Mouse (Mus musculus): ENCODE data around the gene Cdiptos. TPM values are rescaled to one million over a fixed set of nuclear protein-coding genes. Genes with fewer than 3 reads are reported as not detected.

Gene Cdiptos
- polyA plus RNA-seq, 1 experiment from 2014 or later, result 1.2 TPM

DNA sequence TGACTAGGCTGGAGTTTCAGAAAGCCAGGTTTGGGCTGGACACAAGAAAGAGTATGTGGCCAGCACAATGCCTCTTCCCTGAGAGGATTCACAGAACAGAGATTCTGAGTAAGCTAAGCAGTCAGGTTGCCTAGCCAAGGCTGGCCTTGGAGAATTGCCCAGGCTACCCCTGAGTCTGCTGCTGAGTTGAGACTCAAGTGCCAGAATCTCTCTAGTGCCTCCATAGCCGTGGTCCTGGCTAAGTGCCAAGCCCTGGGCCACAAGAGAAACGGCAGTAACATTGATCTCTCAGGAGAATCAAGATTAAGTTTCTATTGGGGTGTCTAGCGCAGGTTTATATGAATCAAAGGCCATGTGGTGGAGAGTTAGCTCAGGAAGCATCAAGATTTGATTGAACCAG is 10.3 kb downstream of the Cdiptos start:
- Histone ChIP-seq H3K36me3 (ENCODE audit: control insufficient read depth, insufficient read depth) (no peaks in the 10 kb centered on the region), H3K4me2 (ENCODE audit: low read depth, low read length) (no peak overlapping the region), H3K27ac (ENCODE audit: low read length) (no peak overlapping the region), H3K4me3 (ENCODE audit: low read length) (no peak overlapping the region), H3K4me1 (ENCODE audit: control insufficient read depth, insufficient read depth, low read length) (no peaks in the 10 kb centered on the region), H3K9ac (ENCODE audit: low read length) (no peak overlapping the region), H3K27me3 (ENCODE audit: control insufficient read depth, insufficient read depth, low read length) (peaks cover 12% of the 10 kb centered on the region), H3K9me3 (replicated peaks; ENCODE audit: control insufficient read depth, low read length) (no peaks in the 10 kb centered on the region)
- no peak for ATAC-seq (replicated peaks; ENCODE audit: extremely low read depth, insufficient read depth, low FRiP score)
- WGBS, result 40% methylated on average over 3 of the region's 3 CpGs

GRCm38 (mm10) chr7:126963548-126964286 is 12.2 kb downstream of the Cdiptos start:
- Histone ChIP-seq H3K4me3 (ENCODE audit: low read length) (no peak overlapping the region), H3K36me3 (ENCODE audit: control insufficient read depth, insufficient read depth) (no peaks in the 10 kb centered on the region), H3K4me2 (ENCODE audit: low read depth, low read length) (no peak overlapping the region), H3K9me3 (replicated peaks; ENCODE audit: control insufficient read depth, low read length) (no peaks in the 10 kb centered on the region), H3K9ac (ENCODE audit: low read length) (no peak overlapping the region), H3K27me3 (ENCODE audit: control insufficient read depth, insufficient read depth, low read length) (peaks cover 12% of the 10 kb centered on the region), H3K27ac (ENCODE audit: low read length) (no peak overlapping the region), H3K4me1 (ENCODE audit: control insufficient read depth, insufficient read depth, low read length) (no peaks in the 10 kb centered on the region)
- 32% methylated on average over 19 of the region's 19 CpGs for WGBS
- no peak for ATAC-seq (replicated peaks; ENCODE audit: extremely low read depth, insufficient read depth, low FRiP score)

- Histone ChIP-seq H3K27me3 (ENCODE audit: control insufficient read depth, insufficient read depth, low read length) (peaks cover 12% of the 10 kb centered on the region), H3K4me2 (ENCODE audit: low read depth, low read length) (no peak overlapping the region), H3K9me3 (replicated peaks; ENCODE audit: control insufficient read depth, low read length) (no peaks in the 10 kb centered on the region), H3K4me3 (ENCODE audit: low read length) (no peak overlapping the region), H3K4me1 (ENCODE audit: control insufficient read depth, insufficient read depth, low read length) (no peaks in the 10 kb centered on the region), H3K36me3 (ENCODE audit: control insufficient read depth, insufficient read depth) (no peaks in the 10 kb centered on the region), H3K27ac (ENCODE audit: low read length) (no peak overlapping the region), H3K9ac (ENCODE audit: low read length) (no peak overlapping the region)
- WGBS, result 89% methylated on average over 4 of the region's 4 CpGs
- no peak for ATAC-seq (replicated peaks; ENCODE audit: extremely low read depth, insufficient read depth, low FRiP score)
Observed at GRCm38 (mm10) chr7:126961965-126962364, 13.9 kb downstream of the Cdiptos start.

DNA sequence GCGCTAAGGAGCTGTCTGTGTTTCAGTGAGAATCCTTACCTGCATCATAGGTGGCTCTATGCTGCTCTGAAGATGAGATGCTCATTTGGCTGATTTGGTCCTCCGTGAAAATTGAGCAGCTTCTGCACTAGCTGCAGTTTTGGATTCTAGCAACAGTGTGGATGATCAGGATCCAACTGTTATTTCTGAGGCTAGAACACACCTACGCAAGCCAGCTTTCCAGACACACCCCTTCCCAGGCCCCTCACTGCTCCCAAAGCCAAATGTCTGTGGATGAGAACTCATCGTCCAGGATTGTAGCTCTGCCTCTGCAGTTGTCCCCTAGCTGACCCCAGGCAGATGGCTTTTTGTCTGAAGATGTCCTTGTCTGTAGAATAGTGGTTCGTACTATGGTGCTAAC is 14.8 kb downstream of the Cdiptos start:
- H3K36me3 ChIP-seq (ENCODE audit: control insufficient read depth, insufficient read depth), result no peaks in the 10 kb centered on the region
- H3K9me3 ChIP-seq (replicated peaks; ENCODE audit: control insufficient read depth, low read length), result no peaks in the 10 kb centered on the region
- ATAC-seq (replicated peaks; ENCODE audit: extremely low read depth, insufficient read depth, low FRiP score), result no peak
- H3K4me3 ChIP-seq (ENCODE audit: low read length), result no peak overlapping the region
- H3K4me1 ChIP-seq (ENCODE audit: control insufficient read depth, insufficient read depth, low read length), result no peaks in the 10 kb centered on the region
- no peak overlapping the region for H3K4me2 ChIP-seq (ENCODE audit: low read depth, low read length)
- no peak overlapping the region for H3K9ac ChIP-seq (ENCODE audit: low read length)
- H3K27me3 ChIP-seq (ENCODE audit: control insufficient read depth, insufficient read depth, low read length), result peaks cover 12% of the 10 kb centered on the region
- no peak overlapping the region for H3K27ac ChIP-seq (ENCODE audit: low read length)
- WGBS, result 78% methylated on average over 5 of the region's 5 CpGs

DNA sequence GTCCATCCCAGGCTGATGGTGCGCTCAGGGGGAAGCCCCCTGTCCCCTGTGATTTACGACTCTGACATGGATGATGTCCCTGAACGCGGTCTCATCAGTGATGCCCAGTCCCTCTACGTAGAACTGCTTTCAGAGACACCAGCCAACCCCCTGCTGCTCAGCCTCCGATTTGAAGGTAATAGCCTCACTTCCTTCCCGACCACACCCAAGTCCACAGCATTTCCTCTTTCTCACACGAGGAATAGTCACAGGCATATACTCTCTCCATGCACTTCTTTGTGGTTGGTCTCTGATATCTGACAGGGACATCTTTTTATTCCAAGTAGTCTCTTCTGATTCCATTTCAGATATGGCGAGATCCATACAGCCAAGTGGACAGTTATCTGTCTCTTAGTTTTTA is 16.1 kb downstream of the Cdiptos start:
- Histone ChIP-seq H3K27me3 (ENCODE audit: control insufficient read depth, insufficient read depth, low read length) (peaks cover 12% of the 10 kb centered on the region), H3K36me3 (ENCODE audit: control insufficient read depth, insufficient read depth) (no peaks in the 10 kb centered on the region), H3K4me1 (ENCODE audit: control insufficient read depth, insufficient read depth, low read length) (no peaks in the 10 kb centered on the region), H3K9ac (ENCODE audit: low read length) (no peak overlapping the region), H3K4me2 (ENCODE audit: low read depth, low read length) (no peak overlapping the region), H3K27ac (ENCODE audit: low read length) (no peak overlapping the region), H3K4me3 (ENCODE audit: low read length) (no peak overlapping the region), H3K9me3 (replicated peaks; ENCODE audit: control insufficient read depth, low read length) (no peaks in the 10 kb centered on the region)
- ATAC-seq (replicated peaks; ENCODE audit: extremely low read depth, insufficient read depth, low FRiP score), result no peak
- 49% methylated on average over 9 of the region's 9 CpGs for WGBS

DNA sequence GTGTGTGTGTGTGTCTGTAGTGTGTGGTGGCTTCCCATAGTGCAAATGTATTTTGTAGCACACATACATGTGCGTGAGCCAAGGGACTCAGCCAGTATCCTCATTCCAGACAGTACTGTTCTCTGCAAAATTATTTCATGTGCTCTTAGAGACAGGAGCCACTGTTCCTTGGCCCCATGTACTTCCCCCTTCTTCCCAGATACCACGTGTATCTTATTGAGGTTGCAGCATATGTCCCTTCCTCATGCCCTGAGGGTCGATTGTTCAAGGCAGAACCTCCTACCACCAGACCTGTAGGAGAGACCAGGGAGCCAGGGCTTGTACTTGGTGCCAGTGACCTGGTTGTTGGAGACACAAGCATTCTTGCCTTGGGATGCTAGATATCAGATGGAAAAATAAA is 20.8 kb downstream of the Cdiptos start:
- Histone ChIP-seq H3K27ac (ENCODE audit: low read length) (no peak overlapping the region), H3K9me3 (replicated peaks; ENCODE audit: control insufficient read depth, low read length) (no peaks in the 10 kb centered on the region)

DNA sequence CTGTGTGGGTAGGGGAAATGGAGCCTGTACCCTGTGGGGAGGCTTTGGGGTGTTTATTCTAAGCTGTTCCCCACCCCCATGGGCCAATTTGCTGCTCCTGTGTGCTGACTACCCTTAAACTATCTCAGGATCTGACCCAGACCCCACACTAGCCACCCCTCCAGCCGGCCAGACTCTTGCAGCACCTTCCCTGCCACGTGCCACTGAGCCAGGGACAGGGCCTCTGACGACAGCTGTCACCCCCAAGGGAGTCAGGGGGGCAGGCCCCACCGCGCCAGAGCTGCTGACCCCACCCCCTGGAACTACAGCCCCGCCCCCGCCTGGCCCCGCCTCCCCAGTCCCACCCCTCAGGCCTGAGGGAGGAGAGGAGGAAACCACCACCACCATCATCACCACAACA is 23.3 kb downstream of the Cdiptos start:
- H3K9ac ChIP-seq (ENCODE audit: low read length), result no peak overlapping the region
- ATAC-seq (replicated peaks; ENCODE audit: extremely low read depth, insufficient read depth, low FRiP score), result no peak
- WGBS, result 0% methylated on average over 8 of the region's 8 CpGs
- H3K27me3 ChIP-seq (ENCODE audit: control insufficient read depth, insufficient read depth, low read length), result peaks cover 29% of the 10 kb centered on the region
- no peak overlapping the region for H3K4me3 ChIP-seq (ENCODE audit: low read length)
- H3K4me2 ChIP-seq (ENCODE audit: low read depth, low read length), result no peak overlapping the region
- H3K4me1 ChIP-seq (ENCODE audit: control insufficient read depth, insufficient read depth, low read length), result peaks cover 4% of the 10 kb centered on the region; the same call in 1 of the 2 replicates
- H3K36me3 ChIP-seq (ENCODE audit: control insufficient read depth, insufficient read depth), result no peaks in the 10 kb centered on the region
- H3K27ac ChIP-seq (ENCODE audit: low read length), result no peak overlapping the region
- H3K9me3 ChIP-seq (replicated peaks; ENCODE audit: control insufficient read depth, low read length), result no peaks in the 10 kb centered on the region

More for the DNA sequence above, 20.8 kb downstream of the Cdiptos start:
- no peaks in the 10 kb centered on the region for H3K4me1 ChIP-seq (ENCODE audit: control insufficient read depth, insufficient read depth, low read length)
- peaks cover 27% of the 10 kb centered on the region for H3K27me3 ChIP-seq (ENCODE audit: control insufficient read depth, insufficient read depth, low read length)
- H3K36me3 ChIP-seq (ENCODE audit: control insufficient read depth, insufficient read depth), result no peaks in the 10 kb centered on the region
- no peak overlapping the region for H3K4me3 ChIP-seq (ENCODE audit: low read length)
- H3K4me2 ChIP-seq (ENCODE audit: low read depth, low read length), result no peak overlapping the region
- H3K9ac ChIP-seq (ENCODE audit: low read length), result no peak overlapping the region
- WGBS, result 56% methylated on average over 3 of the region's 3 CpGs
- no peak for ATAC-seq (replicated peaks; ENCODE audit: extremely low read depth, insufficient read depth, low FRiP score)

DNA sequence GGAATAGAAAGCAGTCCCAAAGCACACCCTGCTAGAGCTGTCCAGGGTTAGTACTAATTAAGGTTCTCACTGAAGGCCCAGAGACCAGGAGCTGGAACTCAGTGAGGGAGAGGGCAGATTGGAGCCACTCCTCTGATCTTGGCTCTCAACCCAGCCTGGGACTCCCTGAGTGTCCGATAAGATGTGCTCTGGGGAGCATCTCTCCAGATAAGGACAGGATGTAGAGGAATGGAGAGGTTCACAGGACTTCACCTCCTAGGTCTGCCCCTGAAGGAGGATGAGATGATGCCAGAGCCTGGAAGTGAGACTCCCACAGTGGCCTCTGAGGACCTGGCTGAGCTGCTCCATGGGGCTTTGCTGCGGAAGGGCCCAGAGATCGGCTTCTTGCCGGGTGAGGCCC is 24.2 kb downstream of the Cdiptos start:
- H3K9me3 ChIP-seq (replicated peaks; ENCODE audit: control insufficient read depth, low read length), result no peaks in the 10 kb centered on the region
- ATAC-seq (replicated peaks; ENCODE audit: extremely low read depth, insufficient read depth, low FRiP score), result no peak
- H3K27me3 ChIP-seq (ENCODE audit: control insufficient read depth, insufficient read depth, low read length), result peaks cover 29% of the 10 kb centered on the region
- H3K4me3 ChIP-seq (ENCODE audit: low read length), result no peak overlapping the region
- 9% methylated on average over 4 of the region's 4 CpGs for WGBS
- no peaks in the 10 kb centered on the region for H3K36me3 ChIP-seq (ENCODE audit: control insufficient read depth, insufficient read depth)
- H3K4me2 ChIP-seq (ENCODE audit: low read depth, low read length), result no peak overlapping the region
- H3K27ac ChIP-seq (ENCODE audit: low read length), result no peak overlapping the region
- no peak overlapping the region for H3K9ac ChIP-seq (ENCODE audit: low read length)
- H3K4me1 ChIP-seq (ENCODE audit: control insufficient read depth, insufficient read depth, low read length), result peaks cover 4% of the 10 kb centered on the region; the same call in 1 of the 2 replicates

DNA sequence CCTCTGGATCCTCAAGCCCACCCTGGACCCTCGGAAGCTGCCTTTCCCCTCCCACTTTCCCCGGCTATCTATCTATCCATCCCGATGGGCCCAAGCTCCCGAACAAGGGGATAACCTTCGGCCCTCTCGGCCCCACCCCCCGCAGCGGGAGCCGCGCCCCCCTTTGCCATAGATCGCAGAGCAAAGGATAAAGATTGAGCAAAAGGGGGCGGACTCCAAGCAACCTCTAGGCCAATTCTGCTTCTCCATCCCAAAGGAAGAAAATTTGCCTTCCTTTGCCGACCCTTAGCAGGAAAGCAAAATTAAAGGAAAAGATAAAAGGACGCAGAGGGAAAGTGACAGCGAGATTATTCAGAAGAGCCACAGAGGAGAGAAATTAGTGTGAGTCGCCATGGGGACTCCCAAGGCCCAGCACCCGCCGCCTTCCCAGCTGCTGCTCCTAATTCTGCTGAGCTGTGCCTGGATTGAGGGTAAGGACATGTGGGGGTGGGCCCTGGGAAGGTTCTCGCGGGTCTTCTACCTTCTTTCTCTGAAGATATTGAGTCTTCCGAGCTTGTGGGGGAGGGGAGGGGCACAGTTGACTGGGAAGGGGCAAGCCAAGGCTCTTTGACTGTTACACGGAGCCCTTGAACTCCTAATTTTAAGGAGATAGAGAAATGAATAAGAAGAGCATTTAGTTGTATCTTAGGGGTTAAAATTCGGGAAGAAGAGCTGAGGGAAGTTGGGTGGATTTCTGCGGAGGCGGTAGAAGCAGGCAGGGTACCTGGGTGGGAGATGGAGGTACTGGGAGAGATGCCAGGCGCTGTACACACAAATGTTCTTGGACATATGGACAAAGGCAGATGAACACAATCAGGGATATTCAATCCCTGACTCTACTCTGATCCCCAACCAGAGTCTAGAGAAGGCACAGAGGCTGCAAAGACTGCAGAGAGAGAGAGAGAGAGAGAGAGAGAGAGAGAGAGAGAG is 25.0 kb downstream of the Cdiptos start:
- H3K4me3 ChIP-seq (ENCODE audit: low read length), result no peak overlapping the region; the same call in 1 of the 2 replicates
- H3K4me1 ChIP-seq (ENCODE audit: control insufficient read depth, insufficient read depth, low read length), result peaks cover 4% of the 10 kb centered on the region; the same call in 1 of the 2 replicates
- H3K36me3 ChIP-seq (ENCODE audit: control insufficient read depth, insufficient read depth), result no peaks in the 10 kb centered on the region
- no peak overlapping the region for H3K27ac ChIP-seq (ENCODE audit: low read length)
- peaks cover 29% of the 10 kb centered on the region for H3K27me3 ChIP-seq (ENCODE audit: control insufficient read depth, insufficient read depth, low read length)
- H3K9me3 ChIP-seq (replicated peaks; ENCODE audit: control insufficient read depth, low read length), result no peaks in the 10 kb centered on the region
- WGBS, result 6% methylated on average over 26 of the region's 26 CpGs
- no peak for ATAC-seq (replicated peaks; ENCODE audit: extremely low read depth, insufficient read depth, low FRiP score)
- peak overlapping the region; percentile 78 for H3K4me2 ChIP-seq (ENCODE audit: low read depth, low read length)
- H3K9ac ChIP-seq (ENCODE audit: low read length), result no peak overlapping the region

All from heart, embryonic 16.5 days (tissue).